Mouse (Mus musculus) c-Kit-positive CD71-negative TER-119-negative erythroid progenitor cells, embryonic 14.5 days (primary cell): Measurements from ENCODE around the gene Ankrd23.
"Not testable (repeated sequence)": the region's sequence is repeated elsewhere in the genome, so short reads cannot be mapped to it uniquely, and the experiment has no call there.

Experiments used
- DNase-seq: peaks from one replicate; pipeline ENCODE4 v3.0.0-alpha.2; 2013; ENCODE audit warnings: low read depth

Gene Ankrd23

DNA sequence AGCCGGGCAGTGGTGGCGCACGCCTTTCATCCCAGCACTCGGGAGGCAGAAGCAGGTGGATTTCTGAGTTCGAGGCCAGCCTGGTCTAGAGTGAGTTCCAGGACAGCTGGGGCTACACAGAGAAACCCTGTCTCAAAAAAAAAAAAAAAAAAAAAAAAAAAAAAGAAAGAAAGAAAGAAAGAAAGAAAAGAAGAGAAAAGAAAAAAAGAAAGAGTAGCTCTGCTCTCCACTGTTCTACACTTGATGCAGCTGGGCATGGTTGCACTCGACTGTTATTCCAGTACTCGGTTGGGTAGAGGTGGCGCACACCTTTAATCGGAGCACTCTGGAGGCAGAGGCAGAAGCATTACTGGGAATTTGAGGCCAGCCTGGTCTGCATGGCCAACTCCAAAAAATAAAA is at the start of gene Ankrd23:
Gene Ankrd23 (minus strand): TSS at position 101 of the 400 bp plus-strand sequence.
- not testable (repeated sequence) for DNase-seq

- DNase-seq, result no peak
Observed at GRCm38 (mm10) chr1:36586288-36586687, 49.6 kb upstream of the Ankrd23 start.

- no peak for DNase-seq
Observed at GRCm38 (mm10) chr1:36583408-36584116, 46.9 kb upstream of the Ankrd23 start.

DNA sequence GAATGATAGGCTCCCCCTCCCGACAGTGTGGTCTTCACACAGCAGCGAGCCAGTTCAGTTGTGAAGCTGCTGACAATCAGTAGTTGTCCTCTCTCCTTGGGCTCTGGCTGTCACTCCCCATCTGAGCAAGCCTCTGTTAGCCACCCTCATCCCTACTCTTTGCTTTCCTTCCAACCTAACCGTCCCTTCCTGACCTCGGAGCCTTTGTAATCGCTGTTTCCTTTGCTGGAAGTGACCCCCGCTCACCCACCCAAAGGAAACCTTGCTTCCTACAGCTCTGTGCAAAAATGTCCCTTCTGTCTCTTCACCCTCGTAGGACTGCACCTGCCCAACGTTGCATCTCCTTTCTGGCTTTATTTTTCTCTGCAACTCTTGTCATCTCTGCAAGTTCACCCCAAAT is 45.5 kb upstream of the Ankrd23 start:
- DNase-seq, result no peak

GRCm38 (mm10) chr1:36581260-36581659 is 44.6 kb upstream of the Ankrd23 start:
- DNase-seq, result no peak

- DNase-seq, result no peak
Observed at GRCm38 (mm10) chr1:36580384-36581207, 43.9 kb upstream of the Ankrd23 start.

- no peak for DNase-seq
Observed at GRCm38 (mm10) chr1:36579974-36580383, 43.3 kb upstream of the Ankrd23 start.

DNA sequence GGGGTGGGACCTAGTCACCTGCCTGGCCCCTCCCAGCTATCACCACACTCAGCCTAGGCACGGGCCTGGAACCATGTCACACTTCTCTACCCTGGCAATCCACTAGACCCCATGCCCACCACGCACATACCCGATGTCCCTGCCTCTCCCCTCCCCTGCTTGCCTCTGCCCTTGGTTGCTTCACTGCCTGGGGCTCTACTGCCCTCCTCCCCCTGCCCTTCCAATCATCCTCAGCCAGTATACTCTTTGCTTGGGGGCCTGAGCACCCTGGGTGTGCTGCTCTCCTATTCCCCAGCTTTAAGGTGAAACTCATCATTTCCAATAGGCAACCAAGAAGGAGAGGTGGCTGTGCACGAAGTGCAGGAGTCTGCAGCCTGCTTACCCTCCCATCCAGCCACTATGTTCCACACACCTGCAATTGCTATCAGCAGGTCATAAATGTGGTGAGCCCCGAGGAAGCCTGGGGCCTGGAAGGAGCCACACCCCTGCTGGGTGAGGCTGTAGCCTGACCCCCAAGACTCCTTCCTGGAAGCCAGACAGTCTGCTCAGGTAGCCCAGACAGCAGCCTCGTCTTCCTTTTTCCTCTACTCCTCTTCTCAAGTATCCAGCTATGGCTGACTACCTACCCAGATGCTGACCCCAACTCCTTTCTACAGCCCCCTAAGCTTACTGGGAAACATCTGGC is 40.5 kb upstream of the Ankrd23 start:
- no peak for DNase-seq

GRCm38 (mm10) chr1:36575347-36575746 is 38.7 kb upstream of the Ankrd23 start:
- no peak for DNase-seq

DNA sequence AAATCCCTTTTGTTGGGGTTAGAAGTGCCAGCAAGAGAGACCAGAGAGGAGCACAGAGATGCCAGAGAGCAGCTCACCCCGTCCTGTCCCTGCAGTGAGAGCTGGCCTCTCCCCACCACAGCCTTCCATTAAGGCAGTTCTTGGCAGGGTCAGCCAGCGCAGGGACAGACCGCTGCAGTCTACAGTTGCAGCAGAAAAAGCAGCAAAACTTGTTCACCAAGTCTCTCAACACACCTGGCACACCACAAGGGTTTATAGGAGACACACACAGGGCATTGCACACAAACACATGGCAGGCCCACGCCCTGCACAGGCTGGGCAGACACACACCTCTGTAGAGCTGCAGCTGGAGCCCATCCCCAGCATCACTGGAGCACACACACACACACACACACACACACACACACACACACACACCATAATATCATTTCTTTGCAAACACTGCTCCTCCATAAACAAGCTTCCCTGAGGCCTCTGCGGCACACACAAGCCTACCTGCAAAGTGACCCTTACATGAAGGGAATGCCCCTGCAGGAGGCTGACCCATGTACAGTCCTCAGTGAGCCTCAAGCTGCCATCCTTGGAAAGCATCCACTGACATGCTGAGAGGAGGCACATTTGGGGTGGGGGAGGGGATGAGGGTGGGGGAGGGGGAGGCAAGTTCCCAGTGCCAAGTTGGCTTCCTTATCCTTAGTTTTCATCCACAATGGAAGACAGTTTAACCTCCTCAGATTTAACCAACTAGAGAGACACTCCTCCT is 37.7 kb upstream of the Ankrd23 start:
- DNase-seq, result no peak

DNA sequence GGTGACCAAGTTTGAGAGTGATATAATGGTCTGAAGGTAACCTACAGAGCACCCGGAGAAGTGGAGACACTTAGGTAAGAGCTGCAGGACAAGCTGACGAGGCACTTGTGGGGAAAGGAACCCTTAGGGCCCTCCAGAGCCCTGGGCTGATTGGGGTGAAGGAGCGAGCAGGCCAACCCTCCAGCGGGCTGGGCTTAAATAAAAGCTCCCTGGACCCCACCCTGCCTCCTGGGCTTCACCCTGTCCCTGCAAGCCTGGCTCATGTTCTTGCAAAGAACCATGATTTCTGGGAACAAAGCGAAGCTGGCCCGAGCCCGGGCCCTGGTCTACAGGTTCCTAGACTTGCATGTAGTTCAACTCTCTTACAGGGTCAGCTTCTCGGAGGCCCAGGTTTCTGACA is 36.8 kb upstream of the Ankrd23 start:
- no peak for DNase-seq

DNA sequence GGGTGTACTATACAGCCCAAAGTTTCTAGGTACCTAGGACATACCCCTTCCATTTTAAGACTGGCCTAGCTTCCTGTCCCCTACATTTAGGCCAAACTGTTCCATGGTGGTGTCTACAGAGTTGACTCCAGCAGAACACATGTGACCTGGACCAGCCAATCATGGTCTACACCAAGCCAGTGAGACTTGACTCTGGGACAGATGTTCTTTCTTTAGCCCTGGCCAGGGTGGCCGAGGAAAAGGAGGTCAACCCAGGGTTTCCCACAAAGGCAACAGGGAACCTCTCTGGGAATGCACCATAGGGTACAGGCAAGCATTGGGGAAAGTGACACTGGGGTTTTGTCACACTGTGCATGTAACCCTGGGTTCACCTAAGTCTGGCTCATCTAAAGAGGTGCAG is 36.0 kb upstream of the Ankrd23 start:
- DNase-seq, result no peak

DNA sequence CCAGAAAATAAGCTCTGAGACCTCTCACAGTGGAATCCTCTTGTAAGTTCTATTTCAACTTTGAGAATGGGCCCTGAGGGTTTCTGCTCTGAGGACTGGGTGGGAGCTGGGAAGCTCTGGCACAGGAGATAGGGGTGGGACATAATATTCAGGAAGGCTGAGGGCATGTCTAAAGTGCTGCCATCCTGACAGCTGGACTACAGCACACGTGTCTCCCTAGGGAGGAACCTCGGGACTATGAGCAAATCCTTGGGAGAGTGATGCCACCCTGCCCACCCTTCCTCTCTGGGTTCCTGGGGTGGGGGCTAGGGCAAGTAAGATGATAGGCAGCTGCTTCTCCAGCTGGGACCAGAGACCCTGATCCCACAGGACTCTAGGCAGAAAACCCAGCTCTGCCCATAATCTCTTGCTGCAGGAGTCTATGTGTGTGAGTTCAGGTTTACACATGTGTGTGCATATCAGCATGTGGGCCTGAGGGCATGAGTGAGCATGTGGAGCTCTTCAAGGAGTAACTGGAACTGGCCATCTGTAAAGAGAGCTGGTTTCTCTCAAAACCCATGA is 35.5 kb upstream of the Ankrd23 start:
- no peak for DNase-seq

DNA sequence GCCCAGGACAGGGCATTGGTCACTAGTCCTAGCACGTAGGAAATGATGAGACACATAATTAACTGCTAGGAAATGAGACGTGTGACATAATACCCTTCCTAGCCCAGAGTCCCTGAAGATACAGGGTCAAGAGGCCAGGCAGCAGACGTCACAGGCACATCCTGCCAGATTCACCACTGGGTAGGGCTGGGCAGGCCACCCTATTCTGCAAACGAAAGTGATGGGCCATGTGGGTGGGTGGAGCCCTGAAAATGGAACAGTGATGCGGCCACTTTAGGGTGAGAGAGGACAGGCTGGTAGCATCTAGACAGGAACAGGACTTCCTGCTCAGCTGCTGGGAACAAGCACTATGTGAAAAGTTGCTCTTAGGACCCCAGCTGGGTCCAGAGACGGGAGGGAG is 34.9 kb upstream of the Ankrd23 start:
- no peak for DNase-seq

DNA sequence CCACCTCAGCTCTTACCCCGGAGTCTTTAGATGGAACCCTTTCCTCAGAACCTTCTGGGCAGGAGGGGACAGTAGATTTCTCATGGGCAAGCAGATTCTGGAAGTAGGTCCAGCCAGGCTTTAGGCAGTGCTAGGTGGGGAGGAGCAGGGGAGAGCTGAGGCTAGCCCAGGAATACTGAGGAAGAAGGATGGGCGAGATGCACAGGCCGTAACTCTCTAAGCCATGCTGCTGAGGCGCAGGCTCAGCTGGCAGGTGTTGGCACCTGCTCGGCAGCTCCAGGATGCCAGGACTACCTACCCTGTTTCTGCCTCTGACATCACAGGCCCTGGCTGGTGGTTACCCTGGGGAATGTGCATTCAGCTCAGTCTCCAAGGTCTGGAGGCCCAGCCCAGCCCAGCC is 33.6 kb upstream of the Ankrd23 start:
- DNase-seq, result no peak

- no peak for DNase-seq
Observed at GRCm38 (mm10) chr1:36569694-36570276, 33.1 kb upstream of the Ankrd23 start.

DNA sequence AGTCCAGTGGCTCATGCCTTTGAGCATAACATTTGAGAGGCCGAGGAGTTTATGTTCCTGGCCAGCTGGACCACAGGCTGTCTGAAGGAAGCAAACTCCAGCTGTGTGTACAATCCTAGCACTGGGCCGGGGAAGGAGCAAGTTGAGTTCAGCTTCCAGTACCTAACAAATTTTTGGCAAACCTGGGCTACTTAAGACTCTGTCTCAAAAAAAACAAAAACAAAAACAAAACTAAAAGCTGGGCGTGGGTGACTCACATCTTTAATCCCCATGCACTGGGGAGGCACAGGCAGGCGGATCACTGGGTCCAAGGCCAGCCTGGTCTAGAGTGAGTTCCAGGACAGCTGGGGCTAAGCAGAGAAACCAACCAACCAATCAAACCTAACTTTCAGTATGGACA is 32.1 kb upstream of the Ankrd23 start:
- no peak for DNase-seq

GRCm38 (mm10) chr1:36567818-36568603 is 31.3 kb upstream of the Ankrd23 start:
- no peak for DNase-seq

- DNase-seq, result no peak
Observed at GRCm38 (mm10) chr1:36566425-36566824, 29.7 kb upstream of the Ankrd23 start.

DNA sequence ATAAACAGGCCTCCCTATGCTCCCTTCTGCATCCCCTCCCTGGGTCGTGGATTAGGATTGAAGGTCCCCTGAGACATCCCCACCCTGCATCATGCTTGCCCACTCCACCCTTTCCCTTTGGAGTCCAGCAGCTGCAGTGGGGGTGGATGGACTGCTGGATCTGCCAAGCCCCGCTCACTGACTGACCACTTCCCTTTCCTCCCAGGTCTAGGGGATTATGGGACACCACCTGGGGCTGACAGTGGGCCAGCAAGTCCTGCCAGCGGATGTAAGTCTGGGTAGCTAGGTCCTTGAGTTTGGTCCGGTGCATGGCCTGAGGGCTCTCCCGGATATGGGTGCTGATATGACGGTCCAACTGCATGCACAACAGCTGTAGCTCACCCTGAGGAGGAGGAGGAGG is 27.4 kb upstream of the Ankrd23 start:
- no peak for DNase-seq

GRCm38 (mm10) chr1:36563632-36564031 is 26.9 kb upstream of the Ankrd23 start:
- DNase-seq, result no peak
